Mouse (Mus musculus): ENCODE data around the gene Lztfl1.

DNA sequence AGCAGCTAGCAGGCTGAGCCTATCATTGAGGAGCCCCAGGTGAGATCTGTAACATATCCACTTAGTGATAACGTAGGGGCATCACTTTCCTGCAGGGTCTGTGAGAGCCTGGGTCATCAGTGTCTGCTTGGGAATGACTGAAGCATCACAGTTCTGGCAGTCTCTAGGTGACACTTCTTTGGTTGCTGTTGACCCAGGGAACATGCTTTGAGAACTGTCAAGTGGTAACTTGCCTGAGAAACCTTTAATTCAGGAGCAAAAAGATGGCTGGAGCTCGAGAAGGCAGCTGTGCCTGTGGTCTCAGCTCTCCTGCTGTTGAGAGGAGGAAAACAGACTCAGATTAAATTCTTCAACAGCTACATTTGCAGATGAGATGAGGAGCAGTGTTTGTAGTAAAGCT lies 39.8 kb upstream of the Lztfl1 start:
- TF ChIP-seq POLR2A (IDR thresholded peaks at IDR 0.05; ENCODE audit: low read depth, low read length): no peak
- TF ChIP-seq CTCF (conservative IDR thresholded peaks at IDR 0.05 in 1 of 2, IDR thresholded peaks at IDR 0.05 in 1 of 2; ENCODE audit: low read depth in 2 of 2, low read length in 2 of 2): no peak
- TF ChIP-seq E2F4 (IDR thresholded peaks at IDR 0.05; ENCODE audit: insufficient replicate concordance, low read depth, low read length): no peak
